Mouse (Mus musculus) ES-Bruce4 (cell line): ENCODE data around the gene Dnase2b. TPM values are rescaled to one million over a fixed set of nuclear protein-coding genes. Genes with fewer than 3 reads are reported as not detected.

ENCODE experiments used
- H3K27ac ChIP-seq: 2 replicates; pipeline ENCODE4 v1.5.1; 2012; ENCODE audit warnings: low read length, inconsistent platforms; ENCODE audit not compliant: insufficient read depth
- H3K27me3 ChIP-seq: 2 replicates; pipeline ENCODE4 v1.6.1; 2012; ENCODE audit warnings: mild to moderate bottlenecking, low read length, inconsistent platforms; ENCODE audit not compliant: control insufficient read depth, poor library complexity, insufficient read depth, severe bottlenecking
- H3K36me3 ChIP-seq: 2 replicates; pipeline ENCODE4 v1.6.1; 2012; ENCODE audit warnings: inconsistent platforms, mild to moderate bottlenecking, low read length, moderate library complexity; ENCODE audit not compliant: control insufficient read depth, poor library complexity, insufficient read depth, severe bottlenecking
- H3K4me1 ChIP-seq: one replicate; pipeline ENCODE4 v1.8.1; 2011; ENCODE audit warnings: low read length; ENCODE audit not compliant: control insufficient read depth, insufficient read depth
- H3K4me3 ChIP-seq: 2 replicates; pipeline ENCODE4 v1.5.1; 2011; ENCODE audit warnings: low read depth, mild to moderate bottlenecking, low read length
- H3K9ac ChIP-seq: 2 replicates; pipeline ENCODE4 v1.6.1; 2012; ENCODE audit warnings: low read depth, mild to moderate bottlenecking, inconsistent platforms; ENCODE audit not compliant: poor library complexity, severe bottlenecking
- H3K9me3 ChIP-seq: replicated peaks from 2 replicates; pipeline ENCODE4 v1.6.1; 2012; ENCODE audit warnings: mild to moderate bottlenecking, low read length, inconsistent platforms; ENCODE audit not compliant: control insufficient read depth, poor library complexity, insufficient read depth, severe bottlenecking
- CTCF ChIP-seq: IDR thresholded peaks from one replicate; pipeline ENCODE4 v1.8.1; 2011; ENCODE audit warnings: low read depth, low read length
- EP300 ChIP-seq: IDR thresholded peaks from 2 replicates; pipeline ENCODE4 v1.6.1; 2011; ENCODE audit warnings: low read depth, low read length; ENCODE audit not compliant: insufficient read depth
- POLR2A ChIP-seq: IDR thresholded peaks from one replicate; pipeline ENCODE4 v1.8.1; 2011; ENCODE audit warnings: low read length; ENCODE audit not compliant: insufficient read depth
- polyA plus RNA-seq: library from polyadenylated mRNA; stranded (reverse); fragments of >200 nt; gene quantifications from 2 replicates; pipeline ENCODE4 v1.2.4, GENCODE M21; 2011; ENCODE audit warnings: low read depth; ENCODE audit not compliant: missing spikeins, insufficient read depth, insufficient read length

The Dnase2b gene
- polyA plus RNA-seq, 1 experiment: not detected

GRCm38 (mm10) chr3:146610322-146610721, 5.1 kb downstream of the Dnase2b start:
- Histone ChIP-seq H3K4me3 (no peak overlapping the region), H3K27me3 (no peaks in the 10 kb centered on the region), H3K27ac (no peak overlapping the region), H3K9ac (no peak overlapping the region), H3K9me3 (no peaks in the 10 kb centered on the region), H3K36me3 (no peaks in the 10 kb centered on the region), H3K4me1 (no peaks in the 10 kb centered on the region)
- TF ChIP-seq POLR2A: no peak
- TF ChIP-seq EP300: no peak
- no peak for TF ChIP-seq CTCF

DNA sequence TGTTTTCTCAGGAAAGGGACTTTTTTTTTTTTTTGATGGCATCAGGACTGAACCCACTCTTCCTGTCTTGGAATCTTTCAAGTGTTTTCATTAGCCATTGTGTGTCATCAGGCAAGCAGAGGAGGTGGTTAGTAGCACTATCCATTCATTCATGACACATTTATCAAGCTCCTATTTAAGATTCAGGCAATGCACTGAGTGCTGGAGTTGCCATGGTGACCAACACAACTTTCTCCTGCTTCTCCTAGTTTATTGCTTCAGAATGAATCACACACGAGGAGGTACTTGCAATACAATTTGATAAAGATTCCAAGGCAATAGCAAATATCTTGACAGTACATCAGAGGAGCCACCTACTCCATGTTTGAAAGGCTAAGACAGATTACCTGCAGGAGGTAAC, 8.0 kb downstream of the Dnase2b start:
- no peaks in the 10 kb centered on the region for H3K9me3 ChIP-seq
- no peak overlapping the region for H3K9ac ChIP-seq
- H3K27ac ChIP-seq: no peak overlapping the region
- TF ChIP-seq EP300 (no peak), CTCF (no peak), POLR2A (no peak)
- H3K27me3 ChIP-seq: no peaks in the 10 kb centered on the region
- no peak overlapping the region for H3K4me3 ChIP-seq
- H3K4me1 ChIP-seq: no peaks in the 10 kb centered on the region
- no peaks in the 10 kb centered on the region for H3K36me3 ChIP-seq

GRCm38 (mm10) chr3:146604647-146605046, 10.7 kb downstream of the Dnase2b start:
- H3K36me3 ChIP-seq: no peaks in the 10 kb centered on the region
- H3K27ac ChIP-seq: no peak overlapping the region
- no peak overlapping the region for H3K9ac ChIP-seq
- TF ChIP-seq POLR2A: no peak
- no peak for TF ChIP-seq EP300
- TF ChIP-seq CTCF: no peak
- no peaks in the 10 kb centered on the region for H3K9me3 ChIP-seq
- H3K4me3 ChIP-seq: no peak overlapping the region
- no peaks in the 10 kb centered on the region for H3K27me3 ChIP-seq
- no peaks in the 10 kb centered on the region for H3K4me1 ChIP-seq

DNA sequence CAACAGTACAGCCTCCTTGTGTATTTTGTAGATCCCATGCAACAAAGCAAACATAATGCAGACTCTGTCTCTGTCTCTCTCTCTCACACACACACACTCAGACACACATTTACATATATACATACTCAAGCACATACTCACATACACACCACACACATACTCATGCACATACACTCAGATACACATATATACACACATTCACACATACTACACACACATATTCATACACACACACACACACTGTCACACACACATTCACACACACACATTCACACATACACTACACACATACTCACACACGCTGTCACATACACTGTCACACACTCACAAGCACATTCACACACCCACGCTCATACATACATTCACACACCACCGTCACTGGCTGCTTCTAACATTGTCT, 12.9 kb downstream of the Dnase2b start:
- Histone ChIP-seq H3K27ac (no peak overlapping the region), H3K36me3 (no peaks in the 10 kb centered on the region), H3K4me3 (no peak overlapping the region), H3K9ac (no peak overlapping the region), H3K27me3 (no peaks in the 10 kb centered on the region), H3K4me1 (no peaks in the 10 kb centered on the region), H3K9me3 (no peaks in the 10 kb centered on the region)
- no peak for TF ChIP-seq EP300
- no peak for TF ChIP-seq POLR2A
- TF ChIP-seq CTCF: no peak

GRCm38 (mm10) chr3:146601205-146601604, 14.2 kb downstream of the Dnase2b start:
- Histone ChIP-seq H3K9ac (no peak overlapping the region), H3K27me3 (0 out of 2 replicates have a peak, but pooled peaks cover 1% of the 10 kb centered on the region), H3K9me3 (no peaks in the 10 kb centered on the region), H3K27ac (no peak overlapping the region), H3K36me3 (no peaks in the 10 kb centered on the region), H3K4me1 (no peaks in the 10 kb centered on the region), H3K4me3 (no peak overlapping the region)
- no peak for TF ChIP-seq EP300
- TF ChIP-seq POLR2A: no peak
- TF ChIP-seq CTCF: no peak

- H3K27me3 ChIP-seq: 0 out of 2 replicates have a peak, but pooled peaks cover 1% of the 10 kb centered on the region
- no peak overlapping the region for H3K4me3 ChIP-seq
- H3K36me3 ChIP-seq: no peaks in the 10 kb centered on the region
- H3K9me3 ChIP-seq: no peaks in the 10 kb centered on the region
- no peak for TF ChIP-seq CTCF
- TF ChIP-seq EP300: no peak
- no peak for TF ChIP-seq POLR2A
- H3K9ac ChIP-seq: no peak overlapping the region
- no peak overlapping the region for H3K27ac ChIP-seq
- H3K4me1 ChIP-seq: no peaks in the 10 kb centered on the region
Measured at GRCm38 (mm10) chr3:146599198-146599900, 16.0 kb downstream of the Dnase2b start.
